Mouse (Mus musculus) forebrain, postnatal 0 days (tissue): ENCODE results near the gene Crtap. TPM values are rescaled to one million over a fixed set of nuclear protein-coding genes. Genes with fewer than 3 reads are reported as not detected.

Source experiments
- ATAC-seq: fragments of 200-750 bp; cut with Nextera tagmentation; 2 replicates; pipeline ENCODE4 v1.8.0; 2017; ENCODE audit warnings: mild to moderate bottlenecking, moderate library complexity
- DNase-seq: peaks from one replicate; pipeline ENCODE4 v3.0.0-alpha.2; 2015
- H3K27ac ChIP-seq: fragments of 300-500 bp; sonication (generic); 2 replicates; pipeline ENCODE4 v1.5.1; 2014; ENCODE audit warnings: low read depth, mild to moderate bottlenecking, antibody characterized with exemption, low read length, moderate library complexity, mixed read lengths
- H3K27me3 ChIP-seq: fragments of 300-500 bp; sonication (generic); 2 replicates; pipeline ENCODE4 v1.6.1; 2014; ENCODE audit warnings: mild to moderate bottlenecking, low read length, mixed read lengths; ENCODE audit not compliant: insufficient read depth
- H3K36me3 ChIP-seq: fragments of 300-500 bp; sonication (generic); 2 replicates; pipeline ENCODE4 v1.6.1; 2014; ENCODE audit warnings: mild to moderate bottlenecking, moderate library complexity; ENCODE audit not compliant: insufficient read depth
- H3K4me1 ChIP-seq: fragments of 300-500 bp; sonication (generic); 2 replicates; pipeline ENCODE4 v1.6.1; 2014; ENCODE audit warnings: antibody characterized with exemption; ENCODE audit not compliant: insufficient read depth
- H3K4me2 ChIP-seq: fragments of 300-500 bp; sonication (generic); 2 replicates; pipeline ENCODE4 v1.6.1; 2014; ENCODE audit warnings: low read depth, mild to moderate bottlenecking, moderate library complexity
- H3K4me3 ChIP-seq: fragments of 300-500 bp; sonication (generic); 2 replicates; pipeline ENCODE4 v1.5.1; 2014; ENCODE audit warnings: low read depth, low read length, mixed read lengths
- H3K9ac ChIP-seq: fragments of 300-500 bp; sonication (generic); 2 replicates; pipeline ENCODE4 v1.6.1; 2014; ENCODE audit warnings: mild to moderate bottlenecking
- H3K9me3 ChIP-seq: fragments of 300-500 bp; sonication (generic); 2 replicates; pipeline ENCODE4 v1.6.1; 2016; ENCODE audit warnings: low read length
- CTCF ChIP-seq: sonication (generic); IDR thresholded peaks from 2 replicates; pipeline ENCODE4 v1.5.1; 2016; ENCODE audit warnings: antibody characterized with exemption, control low read depth, low read depth
- WGBS: fragments of 180-500 bp; shearing (Covaris S2); extraction: QIAGEN DNeasy Blood & Tissue Kit; methylation state at CpG from one replicate; pipeline ENCODE4 v1.1.7; 2014; 5-methylcytosine and 5-hydroxymethylcytosine counted together
- polyA plus RNA-seq: library from polyadenylated mRNA; unstranded; fragments of >200 nt; fragmentation: Nextera tagmentation; extraction: Ambion mirVana; gene quantifications from 2 replicates; pipeline ENCODE4 v1.2.1, GENCODE M21; 2015
- total RNA-seq: library from RNA; depleted of rRNA; stranded (reverse); fragments of >200 nt; gene quantifications from 2 replicates; pipeline ENCODE4 v1.2.3, GENCODE M21; 2014; rRNA removed

Crtap gene
- total and polyA plus RNA-seq, 2 experiments from 2014 or later = 14.2 to 25.5 TPM

GRCm38 (mm10) chr9:114326011-114326748, 64.3 kb downstream of the Crtap start:
- Histone ChIP-seq H3K4me1 (no peaks in the 10 kb centered on the region), H3K27me3 (no peaks in the 10 kb centered on the region), H3K36me3 (no peaks in the 10 kb centered on the region), H3K27ac (no peak overlapping the region), H3K4me3 (no peak overlapping the region), H3K4me2 (no peak overlapping the region), H3K9ac (no peak overlapping the region), H3K9me3 (no peaks in the 10 kb centered on the region)
- ATAC-seq = no peak
- DNase-seq = no peak
- WGBS = 67% methylated on average over 3 of the region's 3 CpGs
- no peak for TF ChIP-seq CTCF

Other genes starting within 250 kb of the Crtap start
- not detected in 2 replicates for gene Bcl2a1c, start 60.5 kb downstream of the Crtap start, total RNA-seq
- gene Bcl2a1c, start 60.5 kb downstream of the Crtap start, polyA plus RNA-seq = not detected in 2 replicates
- 21.8 and 26.1 TPM in 2 replicates for gene Glb1, start 10.4 kb upstream of the Crtap start, total RNA-seq
- gene Glb1, start 10.4 kb upstream of the Crtap start, polyA plus RNA-seq = 27.5 and 32.3 TPM in 2 replicates
- 4.5 and 5.5 TPM in 2 replicates for gene Tmppe, start 10.4 kb upstream of the Crtap start, total RNA-seq
- gene Tmppe, start 10.4 kb upstream of the Crtap start, polyA plus RNA-seq = 4.6 and 6.8 TPM in 2 replicates
- gene Ccr4, start 114.2 kb upstream of the Crtap start, total RNA-seq = not detected in 2 replicates
- gene Ccr4, start 114.2 kb upstream of the Crtap start, polyA plus RNA-seq = not detected in 2 replicates
- gene C130032M10Rik, start 125.0 kb upstream of the Crtap start, total RNA-seq = not detected in 2 replicates
- not detected in 2 replicates for gene C130032M10Rik, start 125.0 kb upstream of the Crtap start, polyA plus RNA-seq
- gene Trim71, start 173.7 kb upstream of the Crtap start, total RNA-seq = 0.08 and 0.19 TPM in 2 replicates
- 0.10 and 0.13 TPM in 2 replicates for gene Trim71, start 173.7 kb upstream of the Crtap start, polyA plus RNA-seq
- 45.2 and 50.6 TPM in 2 replicates for gene Cnot10, start 249.5 kb upstream of the Crtap start, total RNA-seq
- 44.4 and 47.1 TPM in 2 replicates for gene Cnot10, start 249.5 kb upstream of the Crtap start, polyA plus RNA-seq